Mouse (Mus musculus): ENCODE measurements around the gene Gm10662.
"Not testable (repeated sequence)": the region's sequence is repeated elsewhere in the genome, so short reads cannot be mapped to it uniquely, and the experiment has no call there.

Gene Gm10662

DNA sequence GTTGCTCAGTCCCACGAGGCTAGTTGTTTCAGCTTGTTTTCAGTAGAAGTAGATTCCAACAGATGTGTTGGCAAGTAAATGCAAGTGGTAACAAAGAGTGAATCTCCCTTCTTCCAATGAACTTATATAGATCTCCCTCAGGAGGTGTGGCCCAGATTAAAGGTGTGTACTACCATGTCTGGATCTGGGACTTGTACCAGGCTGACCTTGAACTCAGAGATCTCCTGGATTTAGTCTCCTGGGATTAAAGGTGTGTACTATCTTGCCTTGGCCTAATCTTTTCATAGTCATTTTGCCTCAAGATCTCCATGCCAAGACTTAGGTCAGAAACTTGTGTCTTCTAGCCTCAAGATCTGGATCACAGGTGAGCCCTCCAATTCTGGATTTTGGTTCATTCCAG is at the start of gene Gm10662:
Gene Gm10662, minus strand, starts transcription at position 101 of the 400 bp plus-strand sequence.
- DNase-seq (ENCODE audit: low read depth, low spot score); H3K36me3 ChIP-seq (ENCODE audit: control insufficient read depth, insufficient read depth, low read length, poor library complexity, severe bottlenecking): not testable (repeated sequence)

DNA sequence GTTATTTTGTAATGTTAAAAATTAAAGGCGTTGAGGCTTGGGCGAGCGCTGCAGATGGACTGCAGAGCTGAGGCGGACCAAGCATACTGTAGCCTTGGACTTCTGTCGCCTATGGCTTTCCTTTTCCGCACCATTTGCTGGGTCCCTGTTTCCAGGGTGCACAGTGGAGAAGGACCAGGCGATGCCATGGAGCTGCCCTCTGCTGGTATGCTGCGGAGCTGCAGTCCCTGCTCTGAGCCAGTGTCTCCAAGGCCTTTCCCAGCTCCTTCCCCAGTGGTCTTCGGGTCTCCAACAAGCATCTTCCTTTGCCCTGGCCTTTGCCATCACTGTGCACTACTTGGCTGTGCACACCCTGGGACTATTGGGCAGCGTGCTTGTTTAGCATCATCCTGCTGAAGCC is 19.2 kb upstream of the Gm10662 start:
- DNase-seq (ENCODE audit: low read depth, low spot score); H3K36me3 ChIP-seq (ENCODE audit: control insufficient read depth, insufficient read depth, low read length, poor library complexity, severe bottlenecking); H3K27me3 ChIP-seq (ENCODE audit: control insufficient read depth, insufficient read depth, low read length, poor library complexity, severe bottlenecking): not testable (repeated sequence)

More for the DNA sequence above, at the start of gene Gm10662:
- H3K27me3 ChIP-seq (ENCODE audit: control insufficient read depth, insufficient read depth, low read length, poor library complexity, severe bottlenecking): not testable (repeated sequence)
